Comparison of ENCODE assay signal across 27 mouse cellular contexts in genomic region chr2:102312903-102313302, GRCm38 (mm10).
"Had no signal": no experiment of that assay in that cellular context is flagged by ENCODE, and none has a peak within 500 bp of the region (broad histone marks: within the 10 kb centered on the region; RNA-seq: fewer than 3 reads in every experiment).

No protein-coding gene starts in this region.

- H3K9me3 ChIP-seq: heart, embryonic 10.5 days; heart, embryonic 12.5 days; hindbrain, embryonic 10.5 days; hindbrain, embryonic 12.5 days; hindbrain, embryonic 15.5 days; kidney, embryonic 15.5 days; limb, embryonic 13.5 days; limb, embryonic 15.5 days; liver, embryonic 12.5 days had no signal

- H3K27ac ChIP-seq: gastrocnemius, adult 2 months; heart, embryonic 10.5 days; hindbrain, embryonic 10.5 days; hindbrain, embryonic 12.5 days; hindbrain, embryonic 15.5 days; hindbrain, postnatal 0 days; kidney, embryonic 15.5 days; kidney, postnatal 0 days; limb, embryonic 13.5 days; limb, embryonic 15.5 days; liver, embryonic 12.5 days; liver, embryonic 14.5 days had no signal

- H3K27me3 ChIP-seq: heart, embryonic 12.5 days; hindbrain, embryonic 12.5 days; hindbrain, embryonic 15.5 days; kidney, embryonic 15.5 days; limb, embryonic 13.5 days; limb, embryonic 15.5 days; liver, embryonic 12.5 days had no signal

- H3K4me1 ChIP-seq: hindbrain, embryonic 10.5 days; hindbrain, embryonic 12.5 days; hindbrain, embryonic 15.5 days; kidney, embryonic 15.5 days; limb, embryonic 15.5 days; liver, embryonic 12.5 days had no signal

- DNase-seq: gastrocnemius, adult 2 months; gastrocnemius, postnatal 10 days; gastrocnemius, postnatal 25 days; heart, adult 18-20 months; heart, postnatal 10 days; heart, postnatal 4 days; kidney, adult 11 months; kidney, adult 2 months; kidney, adult 9 months; kidney, postnatal 14 days; kidney, postnatal 36 days; layer of hippocampus, adult 9-11 months; layer of hippocampus, postnatal 36 days; left cerebral cortex, postnatal 4 days had no signal

- H3K4me3 ChIP-seq: gastrocnemius, adult 2 months; heart, embryonic 10.5 days; heart, embryonic 12.5 days; hindbrain, embryonic 10.5 days; hindbrain, embryonic 12.5 days; hindbrain, embryonic 15.5 days; kidney, embryonic 15.5 days; limb, embryonic 13.5 days; limb, embryonic 15.5 days; liver, embryonic 12.5 days had no signal

- H3K36me3 ChIP-seq: heart, embryonic 10.5 days; heart, embryonic 12.5 days; hindbrain, embryonic 10.5 days; hindbrain, embryonic 12.5 days; hindbrain, embryonic 15.5 days; kidney, embryonic 15.5 days; limb, embryonic 13.5 days; limb, embryonic 15.5 days; liver, embryonic 12.5 days had no signal

- H3K4me2 ChIP-seq: heart, embryonic 12.5 days; hindbrain, embryonic 12.5 days; hindbrain, embryonic 15.5 days; kidney, embryonic 15.5 days; limb, embryonic 13.5 days; limb, embryonic 15.5 days; liver, embryonic 12.5 days had no signal

- H3K9ac ChIP-seq: heart, embryonic 12.5 days; hindbrain, embryonic 12.5 days; hindbrain, embryonic 15.5 days; kidney, embryonic 15.5 days; limb, embryonic 13.5 days; limb, embryonic 15.5 days; liver, embryonic 12.5 days; liver, embryonic 14.5 days had no signal

- ATAC-seq: hindbrain, postnatal 0 days; intestine, embryonic 16.5 days; liver, embryonic 12.5 days had no signal
